Mouse (Mus musculus) olfactory bulb, adult 2 months (tissue): ENCODE measurements around the gene Smo.

Experiments
- CTCF ChIP-seq: fragments of 200-500 bp; IDR thresholded peaks from 2 replicates; pipeline ENCODE4 v1.5.1; 2012; ENCODE audit warnings: low read depth, mild to moderate bottlenecking, low read length, moderate library complexity; ENCODE audit not compliant: insufficient read depth
- POLR2A ChIP-seq: fragments of 200-500 bp; IDR thresholded peaks from 2 replicates; pipeline ENCODE4 v1.6.1; 2012; ENCODE audit warnings: mild to moderate bottlenecking, low read depth, low read length, moderate library complexity; ENCODE audit not compliant: insufficient read depth

GRCm38 (mm10) chr6:29712011-29712584 lies 23.2 kb upstream of the Smo start:
- TF ChIP-seq POLR2A (no peak), CTCF (no peak)
